Mouse (Mus musculus) spleen, adult 2 months (tissue): ENCODE results near the gene Avpi1. TPM values are rescaled to one million over a fixed set of nuclear protein-coding genes. Genes with fewer than 3 reads are reported as not detected.
A peak's percentile ranks its signal among the peaks of the same experiment; 100 is the strongest.

ENCODE experiments used
- DNase-seq, 2 experiments: peaks; one replicate each; pipeline versions ENCODE4 v3.0.0 to v3.0.0-alpha.2; 2012 to 2021; ENCODE audit warnings: low spot score in 2 of 2, low read depth in 1 of 2
- H3K27ac ChIP-seq: fragments of 200-500 bp; 2 replicates; pipeline ENCODE4 v1.5.1; 2012; ENCODE audit warnings: low read length, inconsistent platforms; ENCODE audit not compliant: insufficient read depth
- H3K27me3 ChIP-seq: fragments of 200-500 bp; 2 replicates; pipeline ENCODE4 v1.6.1; 2012; ENCODE audit warnings: mild to moderate bottlenecking, moderate library complexity, low read length, inconsistent platforms; ENCODE audit not compliant: control insufficient read depth, insufficient read depth
- H3K36me3 ChIP-seq: fragments of 200-500 bp; 2 replicates; pipeline ENCODE4 v1.6.1; 2012; ENCODE audit warnings: mild to moderate bottlenecking, low read length, inconsistent platforms; ENCODE audit not compliant: control insufficient read depth, insufficient read depth
- H3K4me1 ChIP-seq: fragments of 200-500 bp; 2 replicates; pipeline ENCODE4 v1.6.1; 2011; ENCODE audit warnings: inconsistent platforms; ENCODE audit not compliant: control insufficient read depth, insufficient read depth, insufficient read length
- H3K4me3 ChIP-seq: fragments of 200-500 bp; 2 replicates; pipeline ENCODE4 v1.5.1; 2011; ENCODE audit warnings: mild to moderate bottlenecking, inconsistent platforms; ENCODE audit not compliant: insufficient read depth, insufficient read length; ENCODE audit errors: extremely low read depth
- CTCF ChIP-seq: fragments of 200-500 bp; IDR thresholded peaks from 2 replicates; pipeline ENCODE4 v1.5.1; 2011; ENCODE audit warnings: mild to moderate bottlenecking, inconsistent platforms; ENCODE audit not compliant: insufficient read depth, insufficient read length, insufficient replicate concordance; ENCODE audit errors: extremely low read depth
- POLR2A ChIP-seq: fragments of 200-500 bp; IDR thresholded peaks from 2 replicates; pipeline ENCODE4 v1.6.1; 2011; ENCODE audit warnings: low read depth, low read length, inconsistent platforms
- WGBS: fragments of 180-500 bp; shearing (Covaris S2); methylation state at CpG from one replicate; pipeline ENCODE4 v1.1.7; 2018; 5-methylcytosine and 5-hydroxymethylcytosine counted together
- polyA plus RNA-seq: library from polyadenylated mRNA; depleted of rRNA; stranded (reverse); fragments of >200 nt; gene quantifications from 2 replicates; pipeline ENCODE4 v1.2.3, GENCODE M21; 2012

Avpi1 gene
- polyA plus RNA-seq, 1 experiment: 13.4 TPM

- DNase-seq: no peak
- H3K27me3 ChIP-seq: no peaks in the 10 kb centered on the region
- H3K36me3 ChIP-seq: no peaks in the 10 kb centered on the region
- no peak overlapping the region for H3K4me3 ChIP-seq
- H3K4me1 ChIP-seq: peaks cover 9% of the 10 kb centered on the region; the same call in 1 of the 2 replicates
- WGBS: 60% methylated on average over 3 of the region's 3 CpGs
- H3K27ac ChIP-seq: no peak overlapping the region
- TF ChIP-seq CTCF (no peak), POLR2A (no peak)
Measured at GRCm38 (mm10) chr19:42166766-42167165, 37.9 kb upstream of the Avpi1 start.

GRCm38 (mm10) chr19:42166130-42166529 is 37.3 kb upstream of the Avpi1 start:
- peak; percentile 50 to 80 for DNase-seq
- WGBS: 3% methylated on average over 12 of the region's 12 CpGs
- peaks cover 3% of the 10 kb centered on the region; the same call in 1 of the 2 replicates for H3K4me1 ChIP-seq

DNA sequence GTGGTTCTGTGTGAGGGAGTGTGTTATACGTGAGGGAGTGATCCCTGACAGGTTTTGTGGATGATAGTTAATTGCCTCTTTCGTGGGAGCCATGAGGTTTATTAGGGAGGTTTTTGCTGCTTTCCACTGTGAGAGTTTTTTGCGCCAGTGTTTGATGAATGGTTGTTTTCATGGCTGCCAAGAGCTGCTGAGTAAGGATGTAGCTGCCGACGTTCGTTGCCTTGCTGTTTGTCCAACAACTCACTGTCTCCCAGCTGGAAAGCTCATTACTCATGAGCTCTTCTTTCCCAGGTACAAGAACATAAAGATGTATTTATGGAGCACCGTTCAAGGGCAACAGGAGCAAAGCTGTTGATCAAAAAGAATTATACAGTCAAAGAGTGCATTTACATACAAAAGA is 35.3 kb upstream of the Avpi1 start:
- WGBS: 75% methylated on average over 7 of the region's 7 CpGs
- Histone ChIP-seq H3K4me3 (no peak overlapping the region), H3K4me1 (no peaks in the 10 kb centered on the region; the same call in 1 of the 2 replicates), H3K27ac (no peak overlapping the region), H3K27me3 (no peaks in the 10 kb centered on the region), H3K36me3 (no peaks in the 10 kb centered on the region)
- TF ChIP-seq CTCF (no peak), POLR2A (no peak)
- DNase-seq: no peak

More at GRCm38 (mm10) chr19:42166130-42166529, 37.3 kb upstream of the Avpi1 start:
- no peak overlapping the region for H3K27ac ChIP-seq
- no peaks in the 10 kb centered on the region for H3K36me3 ChIP-seq
- no peak overlapping the region for H3K4me3 ChIP-seq
- H3K27me3 ChIP-seq: no peaks in the 10 kb centered on the region
- TF ChIP-seq CTCF: peak; percentile 86; the same call in 1 of the 2 replicates
- no peak for TF ChIP-seq POLR2A

GRCm38 (mm10) chr19:42163764-42164163 is 34.9 kb upstream of the Avpi1 start, which contains the start of gene Zfyve27:
Gene Zfyve27 (plus strand): TSS chr19:42163951.
- DNase-seq: no peak
- Histone ChIP-seq H3K27ac (no peak within 1 kb of the TSS), H3K36me3 (no peaks in the 10 kb centered on the region), H3K4me1 (no peaks in the 10 kb centered on the region; the same call in 1 of the 2 replicates), H3K4me3 (no peak within 1 kb of the TSS), H3K27me3 (no peaks in the 10 kb centered on the region)
- WGBS: 76% methylated on average over 5 of the region's 5 CpGs
- TF ChIP-seq POLR2A (no peak), CTCF (no peak)

DNA sequence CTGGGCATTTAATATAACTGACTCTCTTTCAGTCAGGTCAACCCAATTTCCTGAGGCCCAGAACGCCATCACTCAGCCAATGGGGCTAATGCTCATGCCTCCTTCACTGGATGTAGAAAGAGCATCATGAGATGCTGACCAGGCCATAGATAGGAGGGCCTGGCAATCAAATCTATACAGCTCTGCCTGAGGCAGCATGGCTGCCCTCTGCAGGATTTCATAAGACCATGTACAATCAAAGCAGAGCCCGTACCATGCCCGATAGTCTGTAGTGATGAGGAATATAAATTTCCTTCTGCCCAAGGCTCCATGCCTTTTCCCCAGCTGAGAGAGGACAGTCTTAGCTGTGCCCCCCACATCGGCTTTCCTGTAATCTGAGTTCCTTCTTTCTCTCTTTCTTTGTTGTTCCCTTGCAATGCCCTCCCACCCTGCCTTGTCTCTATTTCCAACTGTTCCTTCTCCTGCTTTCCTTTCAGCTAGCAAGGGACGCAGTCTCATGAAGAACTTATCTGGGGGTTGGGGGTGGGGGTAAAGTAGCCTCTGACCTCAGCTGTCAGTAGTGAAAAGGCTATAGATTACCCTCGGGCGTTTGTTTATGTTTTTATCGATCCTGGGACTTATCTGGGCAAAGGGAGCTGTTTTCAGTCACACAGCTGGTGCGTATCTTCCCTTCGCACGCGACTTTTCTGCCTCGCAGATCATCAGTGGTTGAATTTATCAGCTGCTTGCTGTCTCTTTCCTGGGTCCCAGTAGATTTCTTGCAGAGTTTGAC is 29.6 kb upstream of the Avpi1 start:
- Histone ChIP-seq H3K27me3 (no peaks in the 10 kb centered on the region), H3K36me3 (no peaks in the 10 kb centered on the region), H3K4me3 (no peak overlapping the region), H3K4me1 (no peaks in the 10 kb centered on the region), H3K27ac (no peak overlapping the region)
- WGBS: 73% methylated on average over 13 of the region's 13 CpGs
- TF ChIP-seq POLR2A (no peak), CTCF (no peak)
- DNase-seq: no peak

DNA sequence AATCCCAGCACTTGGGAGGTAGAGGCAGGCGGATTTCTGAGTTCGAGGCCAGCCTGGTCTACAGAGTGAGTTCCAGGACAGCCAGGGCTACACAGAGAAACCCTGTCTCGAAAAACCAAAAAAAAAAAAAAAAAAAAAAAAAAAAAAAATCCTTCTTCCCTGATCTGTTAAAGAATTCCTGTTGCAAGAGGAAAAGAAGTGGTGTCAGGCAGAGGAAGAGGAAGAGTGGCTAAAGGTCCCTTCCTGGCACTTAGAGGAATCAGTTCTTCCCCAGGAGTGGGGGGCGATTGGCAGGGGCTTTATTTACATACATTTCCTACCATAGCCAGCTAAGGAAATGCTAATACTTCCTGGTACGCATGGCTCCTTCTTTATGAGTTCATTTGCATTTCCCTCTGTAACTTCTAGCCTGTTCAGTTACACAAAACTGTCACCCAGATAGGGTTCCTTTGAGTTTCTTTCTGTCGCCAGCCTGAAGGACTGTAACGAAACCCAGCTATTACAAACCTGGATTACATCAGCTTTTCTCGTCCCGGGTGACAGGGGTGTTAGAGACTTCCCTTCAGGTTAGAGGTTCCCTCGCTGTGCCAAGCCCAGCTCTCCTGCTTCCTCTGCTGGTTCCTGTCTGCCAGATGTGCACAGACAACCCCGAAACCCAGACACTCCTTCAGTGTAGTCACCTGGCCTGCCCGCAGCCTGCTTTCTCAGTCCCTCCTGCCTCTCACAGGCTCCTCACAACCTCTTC is 28.8 kb upstream of the Avpi1 start:
- Histone ChIP-seq H3K4me3 (no peak overlapping the region), H3K4me1 (no peaks in the 10 kb centered on the region), H3K36me3 (no peaks in the 10 kb centered on the region), H3K27ac (no peak overlapping the region; the same call in 1 of the 2 replicates), H3K27me3 (no peaks in the 10 kb centered on the region)
- DNase-seq: no peak
- 25% methylated on average over 12 of the region's 12 CpGs for WGBS
- TF ChIP-seq POLR2A (no peak), CTCF (no peak)
